Mouse (Mus musculus) hindbrain, embryonic 16.5 days (tissue): ENCODE results near the gene Erp29. TPM values are rescaled to one million over a fixed set of nuclear protein-coding genes. Genes with fewer than 3 reads are reported as not detected.

ENCODE experiments used
- polyA plus RNA-seq: library from polyadenylated mRNA; unstranded; fragments of >200 nt; fragmentation: Nextera tagmentation; extraction: Ambion mirVana; gene quantifications from 2 replicates; pipeline ENCODE4 v1.2.1, GENCODE M21; 2015

Gene Erp29
- polyA plus RNA-seq, 1 experiment from 2014 or later: 211 TPM

Other genes starting within 250 kb of the Erp29 start
- gene Rpl6, start 248.0 kb downstream of the Erp29 start, polyA plus RNA-seq: 318 and 333 TPM in 2 replicates
- 16.6 and 17.1 TPM in 2 replicates for gene Hectd4, start 232.3 kb downstream of the Erp29 start, polyA plus RNA-seq
- gene Trafd1, start 66.9 kb downstream of the Erp29 start, polyA plus RNA-seq: 112 and 124 TPM in 2 replicates
- 58.5 and 59.4 TPM in 2 replicates for gene Naa25, start 54.6 kb downstream of the Erp29 start, polyA plus RNA-seq
- gene Tmem116, start 613 bp downstream of the Erp29 start, polyA plus RNA-seq: 1.9 and 2.3 TPM in 2 replicates
- gene Adam1b, start 50.9 kb upstream of the Erp29 start, polyA plus RNA-seq: 0.07 TPM in 1 of 2 replicates, not detected in the other
- gene Adam1a, start 93.0 kb upstream of the Erp29 start, polyA plus RNA-seq: 3.1 and 3.8 TPM in 2 replicates
- gene Gm42878, start 93.0 kb upstream of the Erp29 start, polyA plus RNA-seq: 0.40 TPM in 1 of 2 replicates, not detected in the other
- 61.7 and 64.5 TPM in 2 replicates for gene Mapkapk5, start 93.4 kb upstream of the Erp29 start, polyA plus RNA-seq
- 150 and 156 TPM in 2 replicates for gene Aldh2, start 141.3 kb upstream of the Erp29 start, polyA plus RNA-seq
- gene Acad12, start 166.4 kb upstream of the Erp29 start, polyA plus RNA-seq: 2.0 and 2.6 TPM in 2 replicates
- 1.3 and 1.4 TPM in 2 replicates for gene Acad10, start 208.0 kb upstream of the Erp29 start, polyA plus RNA-seq
- 36.1 and 42.5 TPM in 2 replicates for gene Brap, start 208.1 kb upstream of the Erp29 start, polyA plus RNA-seq